ENCODE assay signal across 8 mouse cellular contexts in the genomic region with DNA sequence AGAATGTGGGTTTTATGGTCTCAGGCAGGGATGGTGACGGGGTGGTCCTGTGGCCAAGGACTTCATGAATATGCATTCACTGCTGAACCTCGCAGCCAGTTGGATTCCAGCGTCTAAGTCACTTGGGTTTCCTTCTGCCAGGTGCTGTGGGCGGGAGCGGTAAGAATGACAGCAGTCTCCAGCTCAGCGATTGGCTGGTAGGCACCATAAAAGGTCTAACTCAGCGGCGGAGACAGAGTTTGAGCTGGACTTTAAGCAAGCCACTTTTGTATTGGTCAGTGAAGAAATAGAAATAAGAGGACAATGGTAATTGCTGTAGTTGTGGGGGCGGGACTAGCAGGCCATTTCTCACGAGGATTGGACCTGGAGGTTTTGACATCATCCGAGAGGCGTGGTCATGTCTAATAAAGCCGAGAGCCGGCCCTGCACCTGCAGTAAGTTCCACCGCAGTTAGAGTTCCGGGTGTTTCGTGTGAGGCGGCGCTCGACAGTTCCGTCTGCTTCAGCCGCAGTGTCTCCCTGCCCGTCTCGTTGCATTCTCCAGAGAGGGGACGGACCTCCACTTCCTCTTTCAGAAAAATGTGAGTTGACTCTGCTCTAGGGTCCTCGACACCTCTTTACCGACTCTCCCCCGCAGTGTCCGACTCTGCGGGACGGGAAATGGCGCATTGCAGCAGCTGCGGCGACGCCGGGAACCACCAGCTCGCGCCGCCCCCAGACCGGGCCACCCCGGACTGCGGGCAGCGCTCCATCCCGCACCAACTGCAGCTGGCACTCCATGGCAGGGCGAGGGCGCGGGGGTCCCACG. TPM values are rescaled to one million over a fixed set of nuclear protein-coding genes. Genes with fewer than 3 reads are reported as not detected.
A peak's percentile ranks its signal among the peaks of the same experiment; 100 is the strongest.
DNase-seq lines count a peak whose midpoint lies in the region; ATAC-seq lines count a peak whose summit lies in the region.

A gene (plus strand): TSS at position 404 of the 807 bp plus-strand sequence.

- under 1% methylated on average over 48 of the region's 48 CpGs for WGBS in hindbrain, embryonic 12.5 days

- no peaks in the 10 kb centered on the region for H3K36me3 ChIP-seq in hindbrain, embryonic 12.5 days

- peaks cover 25% of the 10 kb centered on the region for H3K27me3 ChIP-seq in hindbrain, embryonic 12.5 days

- peak; percentile 97 for ATAC-seq in hindbrain, embryonic 12.5 days (ENCODE audit: low FRiP score)

- no peaks in the 10 kb centered on the region for H3K9me3 ChIP-seq in hindbrain, embryonic 12.5 days (replicated peaks)

- H3K9ac ChIP-seq in hindbrain, embryonic 12.5 days = peak within 1 kb of the TSS; percentile 70

- peak within 1 kb of the TSS; percentile 79 for H3K4me2 ChIP-seq in hindbrain, embryonic 12.5 days (replicated peaks)

- peak within 1 kb of the TSS; percentile 50 for H3K4me3 ChIP-seq in hindbrain, embryonic 12.5 days

- peaks cover 7% of the 10 kb centered on the region; the same call in 1 of the 2 replicates for H3K4me1 ChIP-seq in hindbrain, embryonic 12.5 days

- peak within 1 kb of the TSS; percentile 64 for H3K27ac ChIP-seq in hindbrain, embryonic 12.5 days

- peak; percentile 96 for DNase-seq in NIH3T3 (ENCODE audit: low read depth)
- DNase-seq in cerebellum, postnatal 10 days = peak; percentile 96
- DNase-seq in frontal cortex, postnatal 10 days (ENCODE audit: low spot score in 2 of 2) = peak; percentile 90 to 93
- peak; percentile 90 to 98 for DNase-seq in layer of hippocampus, postnatal 14 days (ENCODE audit: low spot score in 2 of 2)
- DNase-seq in lung, postnatal 14 days = peak; percentile 93
- peak; percentile 92 for DNase-seq in retina, adult 2 months (ENCODE audit: low read depth, low spot score)
- peak; percentile 92 for DNase-seq in thymus, postnatal 36 days

RNA-seq across cellular contexts. Expression of the gene that starts here (rescaled TPM):
- 5.9 and 6.0 TPM in 2 replicates for polyA plus RNA-seq in hindbrain, embryonic 12.5 days (2016; fragmentation: Nextera tagmentation; extraction: Ambion mirVana)
- total RNA-seq in layer of hippocampus, postnatal 14 days (2021) = 10 to 100 TPM; 49.3 to 62.7 TPM

Comparison
In these comparisons a context has a peak if more than half of its experiments do, and no peak if none do; other contexts are left out.
1. Peak in every context shown above with its lines: DNase-seq, ATAC-seq, H3K4me3 ChIP-seq and H3K27ac ChIP-seq.